Mouse (Mus musculus) intestine, postnatal 0 days (tissue): ENCODE results near the gene Dok4. TPM values are rescaled to one million over a fixed set of nuclear protein-coding genes. Genes with fewer than 3 reads are reported as not detected.
A peak's percentile ranks its signal among the peaks of the same experiment; 100 is the strongest.

Experiments used
- ATAC-seq: fragments of 200-750 bp; cut with Nextera tagmentation; 2 replicates; pipeline ENCODE4 v1.8.0; 2017; ENCODE audit warnings: mild to moderate bottlenecking, moderate TSS enrichment, moderate library complexity
- H3K27ac ChIP-seq: fragments of 300-500 bp; sonication (generic); 2 replicates; pipeline ENCODE4 v1.5.1; 2014; ENCODE audit warnings: mild to moderate bottlenecking, low read depth, low read length, moderate library complexity
- H3K27me3 ChIP-seq: fragments of 300-500 bp; sonication (generic); replicated peaks from 2 replicates; pipeline ENCODE4 v1.6.1; 2014; ENCODE audit warnings: low read length, mixed read lengths; ENCODE audit not compliant: control insufficient read depth, insufficient read depth
- H3K36me3 ChIP-seq: fragments of 300-500 bp; sonication (generic); 2 replicates; pipeline ENCODE4 v1.6.1; 2014; ENCODE audit warnings: mild to moderate bottlenecking, moderate library complexity; ENCODE audit not compliant: control insufficient read depth, insufficient read depth
- H3K4me1 ChIP-seq: fragments of 300-500 bp; sonication (generic); replicated peaks from 2 replicates; pipeline ENCODE4 v1.6.1; 2014; ENCODE audit warnings: antibody characterized with exemption, low read length, mixed read lengths; ENCODE audit not compliant: control insufficient read depth, insufficient read depth
- H3K4me2 ChIP-seq: fragments of 300-500 bp; sonication (generic); replicated peaks from 2 replicates; pipeline ENCODE4 v1.6.1; 2014; ENCODE audit warnings: low read depth, mild to moderate bottlenecking, moderate library complexity
- H3K4me3 ChIP-seq: fragments of 300-500 bp; sonication (generic); 2 replicates; pipeline ENCODE4 v1.5.1; 2014; ENCODE audit warnings: low read depth, low read length
- H3K9ac ChIP-seq: fragments of 300-500 bp; sonication (generic); 2 replicates; pipeline ENCODE4 v1.6.1; 2014; ENCODE audit warnings: mild to moderate bottlenecking, low read depth, low read length
- H3K9me3 ChIP-seq: fragments of 300-500 bp; sonication (generic); 2 replicates; pipeline ENCODE4 v1.6.1; 2016; ENCODE audit warnings: mixed run types; ENCODE audit not compliant: control insufficient read depth
- CTCF ChIP-seq: sonication (generic); IDR thresholded peaks from 2 replicates; pipeline ENCODE4 v1.5.1; 2016; ENCODE audit warnings: low read depth, mild to moderate bottlenecking, control low read depth, antibody characterized with exemption, moderate library complexity
- WGBS: fragments of 180-500 bp; shearing (Covaris S2); extraction: QIAGEN DNeasy Blood & Tissue Kit; methylation state at CpG from one replicate; pipeline ENCODE4 v1.1.7; 2014; 5-methylcytosine and 5-hydroxymethylcytosine counted together
- polyA plus RNA-seq: library from polyadenylated mRNA; unstranded; fragments of >200 nt; fragmentation: Nextera tagmentation; extraction: Ambion mirVana; gene quantifications from 2 replicates; pipeline ENCODE4 v1.2.1, GENCODE M21; 2015

Gene Dok4
- polyA plus RNA-seq, 1 experiment from 2014 or later = 51.0 TPM

- Histone ChIP-seq H3K4me1 (peaks cover 16% of the 10 kb centered on the region; the same call in 1 of the 2 replicates), H3K9me3 (no peaks in the 10 kb centered on the region), H3K4me3 (peak overlapping the region; percentile 50), H3K36me3 (peaks cover 29% of the 10 kb centered on the region), H3K9ac (0 out of 2 replicates have a peak overlapping the region, but pooled peaks have one; percentile 51), H3K27ac (no peak overlapping the region), H3K4me2 (peak overlapping the region; percentile 91), H3K27me3 (no peaks in the 10 kb centered on the region)
- no peak for TF ChIP-seq CTCF
- 49% methylated on average over 4 of the region's 4 CpGs for WGBS
- ATAC-seq = no peak
Observed at GRCm38 (mm10) chr8:94870003-94870402, 6.1 kb downstream of the Dok4 start.

GRCm38 (mm10) chr8:94869146-94869545, 7.0 kb downstream of the Dok4 start:
- 63% methylated on average over 7 of the region's 7 CpGs for WGBS

DNA sequence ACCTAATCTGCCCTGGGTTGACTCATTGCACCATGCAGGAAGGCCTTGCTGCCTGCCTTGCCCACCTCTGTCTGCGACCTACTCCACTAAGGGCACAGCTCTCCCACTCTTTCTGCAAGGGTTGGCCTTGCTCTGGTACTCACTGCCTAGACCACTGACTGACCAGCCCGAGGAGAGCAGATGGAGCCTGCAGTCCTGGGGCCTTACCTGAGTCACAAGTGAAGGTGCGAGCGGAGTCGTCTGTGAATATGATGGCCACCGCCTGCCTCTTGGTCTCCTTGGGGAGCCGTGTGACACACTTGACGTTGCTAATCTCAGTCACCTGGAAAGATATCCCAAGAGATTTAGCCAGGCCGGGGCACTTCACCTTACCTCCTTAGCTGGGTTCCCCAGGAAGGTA, 9.2 kb downstream of the Dok4 start:
- Histone ChIP-seq H3K4me2 (no peak overlapping the region), H3K27ac (no peak overlapping the region), H3K27me3 (no peaks in the 10 kb centered on the region), H3K4me3 (no peak overlapping the region), H3K36me3 (peaks cover 54% of the 10 kb centered on the region), H3K4me1 (peaks cover 10% of the 10 kb centered on the region; the same call in 1 of the 2 replicates), H3K9me3 (no peaks in the 10 kb centered on the region), H3K9ac (no peak overlapping the region)
- no peak for ATAC-seq
- no peak for TF ChIP-seq CTCF
- 79% methylated on average over 9 of the region's 9 CpGs for WGBS

More at GRCm38 (mm10) chr8:94869146-94869545, 7.0 kb downstream of the Dok4 start:
- Histone ChIP-seq H3K27me3 (no peaks in the 10 kb centered on the region), H3K4me3 (no peak overlapping the region), H3K36me3 (peaks cover 38% of the 10 kb centered on the region), H3K27ac (no peak overlapping the region), H3K4me1 (peaks cover 13% of the 10 kb centered on the region; the same call in 1 of the 2 replicates), H3K9ac (no peak overlapping the region), H3K4me2 (peak overlapping the region; percentile 91), H3K9me3 (no peaks in the 10 kb centered on the region)
- TF ChIP-seq CTCF = no peak
- no peak for ATAC-seq

GRCm38 (mm10) chr8:94865292-94865691, 10.8 kb downstream of the Dok4 start:
- no peak overlapping the region for H3K4me3 ChIP-seq
- H3K27me3 ChIP-seq = no peaks in the 10 kb centered on the region
- no peak overlapping the region for H3K9ac ChIP-seq
- no peak overlapping the region for H3K27ac ChIP-seq
- H3K4me2 ChIP-seq = no peak overlapping the region
- H3K4me1 ChIP-seq = peaks cover 10% of the 10 kb centered on the region; the same call in 1 of the 2 replicates
- no peak for ATAC-seq
- H3K9me3 ChIP-seq = no peaks in the 10 kb centered on the region
- no peak for TF ChIP-seq CTCF
- peaks cover 60% of the 10 kb centered on the region for H3K36me3 ChIP-seq
- 84% methylated on average over 10 of the region's 10 CpGs for WGBS

DNA sequence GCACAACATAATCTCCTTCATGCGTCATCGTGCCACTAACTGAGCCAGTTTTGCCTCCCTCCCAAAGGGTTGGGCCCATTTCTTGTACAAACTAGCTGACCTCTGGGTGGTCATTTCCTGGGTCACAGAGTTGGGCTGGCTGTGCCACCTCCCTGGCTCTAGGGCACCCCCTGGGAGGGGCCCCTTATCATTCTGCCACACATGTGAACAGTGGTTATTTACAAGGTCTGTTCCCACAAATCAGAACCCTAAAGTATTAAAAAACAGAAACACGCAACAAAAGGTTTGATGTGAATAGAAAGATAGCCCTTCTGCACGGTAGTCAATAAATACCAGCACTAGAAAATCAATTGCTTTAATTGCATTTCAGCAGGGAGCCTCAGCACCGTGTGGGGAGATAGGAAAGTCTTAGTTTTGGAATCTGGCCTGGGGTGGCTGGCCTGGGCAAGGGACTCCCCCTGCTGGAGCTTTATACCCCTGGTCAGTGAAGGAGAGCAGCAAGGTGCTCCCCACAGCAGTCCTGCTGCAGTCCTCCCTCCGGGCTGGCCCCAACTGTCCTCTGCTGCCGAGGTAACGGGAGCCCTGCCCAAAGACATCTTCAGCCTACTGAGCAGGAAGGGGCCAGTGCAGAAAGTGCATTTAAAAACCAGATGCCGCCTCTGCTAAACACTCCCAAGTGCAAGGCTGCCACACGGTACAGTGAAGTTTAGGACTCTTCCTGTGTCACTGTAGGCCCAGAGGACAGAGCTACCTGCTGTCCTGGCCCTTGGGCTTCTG, 12.0 kb downstream of the Dok4 start:
- TF ChIP-seq CTCF = peak; percentile 42; the same call in 1 of the 2 replicates
- Histone ChIP-seq H3K4me3 (no peak overlapping the region), H3K27ac (no peak overlapping the region), H3K4me1 (peaks cover 3% of the 10 kb centered on the region; the same call in 1 of the 2 replicates), H3K9ac (no peak overlapping the region), H3K36me3 (peaks cover 64% of the 10 kb centered on the region), H3K27me3 (no peaks in the 10 kb centered on the region), H3K9me3 (no peaks in the 10 kb centered on the region), H3K4me2 (no peak overlapping the region)
- WGBS = 58% methylated on average over 10 of the region's 10 CpGs
- no peak for ATAC-seq

GRCm38 (mm10) chr8:94862487-94863220, 13.5 kb downstream of the Dok4 start:
- TF ChIP-seq CTCF = no peak
- Histone ChIP-seq H3K9ac (no peak overlapping the region), H3K9me3 (no peaks in the 10 kb centered on the region), H3K27ac (no peak overlapping the region), H3K4me2 (no peak overlapping the region), H3K36me3 (peaks cover 61% of the 10 kb centered on the region), H3K27me3 (no peaks in the 10 kb centered on the region), H3K4me3 (no peak overlapping the region), H3K4me1 (no peaks in the 10 kb centered on the region)
- ATAC-seq = no peak
- 75% methylated on average over 12 of the region's 12 CpGs for WGBS
